Mouse (Mus musculus) testis, adult 2 months (tissue): Measurements from ENCODE around the gene Dtx2.

ENCODE experiments used
- CTCF ChIP-seq: fragments of 200-500 bp; IDR thresholded peaks from 2 replicates; pipeline ENCODE4 v1.5.1; 2012; ENCODE audit warnings: low read depth, mild to moderate bottlenecking, inconsistent platforms, low read length, moderate library complexity; ENCODE audit not compliant: control insufficient read depth, insufficient read depth, insufficient replicate concordance
- POLR2A ChIP-seq: fragments of 200-500 bp; IDR thresholded peaks from 2 replicates; pipeline ENCODE4 v1.6.1; 2012; ENCODE audit warnings: low read depth, mild to moderate bottlenecking, inconsistent platforms, low read length, moderate library complexity; ENCODE audit not compliant: control insufficient read depth

- TF ChIP-seq POLR2A (no peak), CTCF (no peak)
Measured at GRCm38 (mm10) chr5:136026859-136027258, 32.3 kb downstream of the Dtx2 start.
